Mouse (Mus musculus) midbrain, embryonic 15.5 days (tissue): Measurements from ENCODE around the gene F13b. TPM values are rescaled to one million over a fixed set of nuclear protein-coding genes. Genes with fewer than 3 reads are reported as not detected.

Experiments
- ATAC-seq: fragments of 200-750 bp; cut with Nextera tagmentation; replicated peaks from 2 replicates; pipeline ENCODE4 v1.8.0; 2017; ENCODE audit warnings: moderate TSS enrichment
- H3K27ac ChIP-seq: fragments of 300-500 bp; sonication (generic); 2 replicates; pipeline ENCODE4 v1.5.1; 2015; ENCODE audit warnings: mild to moderate bottlenecking, inconsistent platforms
- H3K27me3 ChIP-seq: fragments of 300-500 bp; sonication (generic); replicated peaks from 2 replicates; pipeline ENCODE4 v1.6.1; 2015; ENCODE audit warnings: inconsistent platforms
- H3K36me3 ChIP-seq: fragments of 300-500 bp; sonication (generic); replicated peaks from 2 replicates; pipeline ENCODE4 v1.6.1; 2015; ENCODE audit warnings: inconsistent platforms
- H3K4me1 ChIP-seq: fragments of 300-500 bp; sonication (generic); 2 replicates; pipeline ENCODE4 v1.6.1; 2015; ENCODE audit warnings: inconsistent platforms
- H3K4me2 ChIP-seq: fragments of 300-500 bp; sonication (generic); 2 replicates; pipeline ENCODE4 v1.6.1; 2015; ENCODE audit warnings: inconsistent platforms, mild to moderate bottlenecking, moderate library complexity
- H3K4me3 ChIP-seq: fragments of 300-500 bp; sonication (generic); 2 replicates; pipeline ENCODE4 v1.5.1; 2015; ENCODE audit warnings: mild to moderate bottlenecking, inconsistent platforms
- H3K9ac ChIP-seq: fragments of 300-500 bp; sonication (generic); 2 replicates; pipeline ENCODE4 v1.6.1; 2015; ENCODE audit warnings: mild to moderate bottlenecking, inconsistent platforms
- H3K9me3 ChIP-seq: fragments of 300-500 bp; sonication (generic); 2 replicates; pipeline ENCODE4 v1.6.1; 2016; ENCODE audit warnings: inconsistent platforms
- WGBS: fragments of 180-500 bp; shearing (Covaris S2); methylation state at CpG from one replicate; pipeline ENCODE4 v1.1.7; 2015; ENCODE audit warnings: mixed read lengths; 5-methylcytosine and 5-hydroxymethylcytosine counted together
- polyA plus RNA-seq: library from polyadenylated mRNA; unstranded; fragments of >200 nt; fragmentation: Nextera tagmentation; extraction: Ambion mirVana; gene quantifications from 2 replicates; pipeline ENCODE4 v1.2.1, GENCODE M21; 2015

F13b gene
- polyA plus RNA-seq, 1 experiment from 2014 or later, result not detected

- Histone ChIP-seq H3K4me2 (no peak overlapping the region), H3K4me3 (no peak overlapping the region), H3K9me3 (no peaks in the 10 kb centered on the region), H3K27me3 (no peaks in the 10 kb centered on the region), H3K4me1 (no peaks in the 10 kb centered on the region), H3K27ac (no peak overlapping the region), H3K9ac (no peak overlapping the region), H3K36me3 (no peaks in the 10 kb centered on the region)
- WGBS, result 91% methylated on average over 12 of the region's 12 CpGs
- ATAC-seq, result no peak
Measured at GRCm38 (mm10) chr1:139514556-139514955, 13.1 kb downstream of the F13b start.

DNA sequence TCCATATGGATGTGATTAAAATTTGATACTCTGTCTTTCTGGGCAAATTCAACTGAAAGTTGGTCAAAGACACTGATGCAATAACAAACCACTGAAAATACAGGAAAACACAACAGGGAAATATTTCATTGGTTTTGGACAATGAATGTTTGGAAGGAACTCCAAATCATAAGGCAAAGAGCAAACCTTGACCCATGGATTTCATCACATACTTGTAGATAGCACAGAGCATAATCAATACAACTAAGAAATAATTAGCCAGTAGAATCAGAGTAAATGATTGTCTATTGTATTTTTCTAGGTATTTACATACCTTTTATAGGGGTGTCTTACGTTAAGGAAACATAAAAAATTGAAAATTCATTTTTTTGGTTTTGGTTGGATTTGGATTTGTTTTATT, 47.0 kb downstream of the F13b start:
- ATAC-seq, result no peak
- Histone ChIP-seq H3K4me1 (no peaks in the 10 kb centered on the region), H3K4me2 (no peak overlapping the region), H3K9me3 (no peaks in the 10 kb centered on the region), H3K27me3 (no peaks in the 10 kb centered on the region), H3K9ac (no peak overlapping the region), H3K27ac (no peak overlapping the region), H3K36me3 (no peaks in the 10 kb centered on the region), H3K4me3 (no peak overlapping the region)
- WGBS, result 96% methylated on average over 1 of the region's 1 CpGs

DNA sequence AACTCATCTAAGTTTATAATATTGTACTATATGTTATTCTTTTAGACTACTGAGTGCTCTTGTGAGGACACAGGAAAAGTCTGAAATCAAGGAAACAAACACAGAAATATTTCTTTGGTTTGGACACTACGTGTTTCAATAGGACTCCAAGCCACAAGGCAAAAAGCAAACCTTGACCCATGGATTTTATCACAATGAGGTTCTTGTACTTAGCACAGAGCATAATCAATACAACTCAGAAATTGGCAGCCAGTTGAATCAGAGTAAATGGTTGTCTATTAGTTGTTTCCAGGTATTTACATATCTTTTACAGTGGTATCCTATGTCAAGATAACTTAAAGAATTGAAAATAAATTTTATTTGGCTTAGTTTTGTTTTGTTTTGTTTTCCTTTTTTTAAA, 49.8 kb downstream of the F13b start:
- Histone ChIP-seq H3K4me2 (no peak overlapping the region), H3K9me3 (no peaks in the 10 kb centered on the region), H3K27me3 (no peaks in the 10 kb centered on the region), H3K4me1 (no peaks in the 10 kb centered on the region), H3K36me3 (no peaks in the 10 kb centered on the region), H3K4me3 (no peak overlapping the region), H3K9ac (no peak overlapping the region), H3K27ac (no peak overlapping the region)
- WGBS, result 75% methylated on average over 1 of the region's 1 CpGs
- ATAC-seq, result no peak

DNA sequence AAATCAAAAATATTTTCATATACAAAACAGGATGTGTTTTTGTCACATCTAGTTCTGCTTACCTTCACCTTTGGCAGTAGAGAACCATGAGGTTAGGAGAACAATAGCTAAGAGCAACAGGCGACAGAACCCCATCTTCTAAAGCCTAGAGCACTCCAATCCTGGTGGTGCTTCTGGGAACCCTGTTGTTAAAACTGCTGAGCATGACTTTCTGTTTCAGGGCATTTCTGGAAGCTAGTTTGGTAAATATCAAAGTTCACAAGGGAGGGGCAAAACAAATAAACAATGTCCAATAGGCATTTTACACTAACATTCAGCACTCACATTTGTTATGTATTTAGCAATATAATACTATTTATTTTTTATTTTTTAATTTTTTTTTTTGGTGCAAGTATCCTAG, 58.5 kb downstream of the F13b start, which contains the start of gene Cfhr1:
TSS of gene Cfhr1 (minus strand) at position 249 of the 400 bp plus-strand sequence.
- H3K27ac ChIP-seq, result no peak within 1 kb of the TSS
- H3K4me2 ChIP-seq, result no peak within 1 kb of the TSS
- WGBS, result 54% methylated on average over 1 of the region's 1 CpGs
- H3K4me1 ChIP-seq, result no peaks in the 10 kb centered on the region
- no peaks in the 10 kb centered on the region for H3K36me3 ChIP-seq
- no peaks in the 10 kb centered on the region for H3K27me3 ChIP-seq
- ATAC-seq, result no peak
- H3K9me3 ChIP-seq, result no peaks in the 10 kb centered on the region
- no peak within 1 kb of the TSS for H3K4me3 ChIP-seq
- H3K9ac ChIP-seq, result no peak within 1 kb of the TSS

Other genes starting within 250 kb of the F13b start
- gene Crb1, start 124.6 kb upstream of the F13b start, polyA plus RNA-seq, result 2.4 and 3.0 TPM in 2 replicates
- 18.3 and 18.7 TPM in 2 replicates for gene Zbtb41, start 79.4 kb upstream of the F13b start, polyA plus RNA-seq
- 2.8 TPM in 2 replicates for gene Aspm, start 46.9 kb upstream of the F13b start, polyA plus RNA-seq
- not detected in 2 replicates for gene Cfhr1, start 58.6 kb downstream of the F13b start, polyA plus RNA-seq